Mouse (Mus musculus) MN1 (cell line): ENCODE measurements at regions not wholly inside any gene's neighbourhood (a gene's known extent, or its start where the extent isn't known, plus 50 kb on each side); places are given as distances from the start of the nearest gene placed in this dataset.

Experiments
- DNase-seq: peaks from one replicate; pipeline ENCODE4 v3.0.0-alpha.2; 2016; ENCODE audit warnings: low spot score

GRCm38 (mm10) chr9:117870616-117871015, 169.7 kb upstream of the Azi2 start:
- no peak for DNase-seq

DNA sequence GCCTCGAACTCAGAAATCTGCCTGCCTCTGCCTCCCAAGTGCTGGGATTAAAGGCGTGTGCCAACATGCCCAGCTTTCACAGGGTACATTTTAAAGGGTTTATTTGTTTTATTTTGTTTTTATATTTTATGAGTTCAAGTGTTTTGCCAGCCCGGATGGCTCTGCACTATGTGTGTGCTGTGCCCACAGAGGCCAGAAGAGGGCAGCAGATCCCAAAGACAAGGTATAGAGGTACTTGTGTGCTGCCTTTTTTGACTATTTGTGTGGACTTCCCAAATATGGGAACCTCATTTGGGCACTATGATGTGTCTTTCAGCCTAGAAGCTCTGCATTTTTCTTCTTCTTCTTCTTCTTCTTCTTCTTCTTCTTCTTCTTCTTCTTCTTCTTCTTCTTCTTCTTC, 176.4 kb upstream of the Azi2 start:
- no peak for DNase-seq

- no peak for DNase-seq
These were observed 177.0 kb upstream of the Azi2 start for GRCm38 (mm10) chr9:117863318-117863717.

DNA sequence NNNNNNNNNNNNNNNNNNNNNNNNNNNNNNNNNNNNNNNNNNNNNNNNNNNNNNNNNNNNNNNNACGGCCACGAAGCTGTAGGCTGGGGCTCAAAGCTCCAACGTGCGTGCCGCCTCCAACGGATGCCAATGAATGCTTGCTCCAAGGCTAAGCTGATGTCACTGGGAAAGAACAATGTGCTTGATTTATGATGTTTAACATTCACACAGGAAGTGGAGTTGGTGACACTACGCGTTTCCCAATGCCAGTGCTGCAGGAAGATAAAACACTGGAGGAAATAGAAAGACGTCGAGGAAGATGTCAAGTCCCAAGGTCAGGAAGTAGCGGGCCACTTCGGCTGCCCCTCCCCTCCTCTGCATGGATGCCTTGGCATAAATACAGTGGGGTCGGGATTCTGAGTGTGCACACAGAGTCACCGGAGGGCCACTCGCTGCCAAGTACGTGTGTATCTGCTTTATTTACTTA, 180.7 kb upstream of the Azi2 start:
- no peak for DNase-seq

GRCm38 (mm10) chr9:117843531-117843930, 196.8 kb upstream of the Azi2 start:
- DNase-seq, result no peak

DNA sequence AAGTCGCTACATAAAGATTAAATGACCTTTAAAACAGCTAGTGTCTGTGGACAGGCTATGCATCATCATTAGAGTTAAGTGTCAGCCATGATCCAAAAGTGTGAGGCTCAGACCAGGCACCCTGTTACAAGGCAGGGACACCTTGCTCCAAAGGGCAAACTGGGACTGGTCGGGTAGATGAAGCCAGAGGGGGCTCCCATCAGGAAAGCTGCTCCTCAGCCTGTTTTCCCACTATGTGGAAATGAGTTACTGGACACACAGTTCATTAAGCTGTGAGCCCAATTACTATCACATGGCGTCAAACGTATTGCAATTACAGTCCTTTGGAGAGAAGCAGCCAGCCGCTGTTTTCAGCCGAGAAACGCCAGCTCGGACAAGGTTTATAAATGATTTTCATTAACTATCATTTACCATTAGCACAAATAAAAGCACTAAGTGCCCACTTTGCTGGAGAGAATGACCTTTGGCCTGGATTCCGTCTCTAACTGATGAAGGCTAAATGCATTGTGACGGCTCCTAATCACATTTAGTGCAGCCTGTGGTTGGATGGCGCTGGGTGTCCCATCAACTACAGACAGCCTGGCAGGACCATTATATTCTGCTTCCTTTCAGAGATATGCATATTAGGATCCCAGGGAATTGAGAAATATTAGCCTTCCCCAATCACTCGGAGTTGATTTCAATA, 203.5 kb upstream of the Azi2 start:
- DNase-seq, result peak; percentile 24

DNA sequence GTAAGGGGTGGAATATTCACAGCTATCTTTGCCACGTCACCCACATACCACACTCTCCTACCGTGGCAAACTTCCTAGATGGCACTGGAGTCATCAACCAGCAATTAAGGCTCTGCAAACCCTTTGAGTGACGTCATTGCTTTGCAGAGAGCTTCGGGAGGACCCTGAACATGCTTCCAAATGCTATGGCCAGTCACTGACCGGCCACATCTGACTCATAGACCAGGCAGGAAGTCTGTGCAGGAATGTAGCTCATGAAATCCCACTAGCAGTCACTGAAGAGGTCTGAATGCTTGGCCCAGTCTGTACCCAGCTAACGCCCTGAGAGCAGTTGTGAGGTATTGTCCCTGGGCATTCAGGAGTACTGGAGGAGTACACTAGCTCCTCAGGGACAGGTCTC, 203.9 kb upstream of the Rbms3 start:
- peak; percentile 8 for DNase-seq

GRCm38 (mm10) chr9:117814661-117815060, 184.9 kb upstream of the Rbms3 start:
- DNase-seq, result no peak

GRCm38 (mm10) chr9:117813216-117813615, 183.5 kb upstream of the Rbms3 start:
- peak; percentile 18 for DNase-seq

DNA sequence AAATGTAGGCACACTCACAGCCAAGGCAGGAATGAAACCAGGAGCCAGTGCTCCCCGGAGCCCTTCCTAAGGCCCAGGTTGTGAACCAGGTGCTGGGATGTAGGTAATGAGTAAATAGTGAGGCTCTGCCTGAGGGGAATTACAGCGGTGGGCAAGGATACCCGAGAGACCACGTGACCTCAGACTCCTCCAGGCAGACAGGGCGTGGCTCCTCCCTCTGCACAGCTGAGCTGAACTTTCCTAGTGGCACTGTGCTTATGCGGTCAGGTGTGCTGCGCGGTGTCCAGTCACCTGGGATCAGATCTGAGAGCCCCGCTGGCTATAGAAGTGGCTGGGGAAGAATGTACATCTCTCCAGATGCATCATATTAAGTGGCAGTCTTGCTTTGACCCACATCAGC, 176.1 kb upstream of the Rbms3 start:
- DNase-seq, result no peak

DNA sequence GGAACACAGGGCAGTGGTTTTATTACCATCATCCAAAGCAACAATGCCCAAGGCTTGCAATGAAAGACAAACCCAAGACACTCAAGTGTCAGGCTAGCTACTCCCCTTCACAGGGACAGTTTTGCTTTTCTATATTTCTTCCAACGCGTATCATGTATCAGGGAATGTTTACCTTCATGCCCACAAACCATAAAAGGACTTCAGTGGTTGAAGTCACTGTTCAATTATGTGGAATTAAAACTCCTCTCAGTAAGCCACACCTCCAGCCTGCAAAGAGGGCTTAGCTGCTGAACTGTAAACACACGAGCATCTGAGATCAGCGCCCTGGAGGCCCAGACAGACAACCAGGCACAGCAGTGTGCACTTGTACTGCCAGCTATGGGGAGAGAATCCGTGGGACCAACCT, 154.5 kb upstream of the Rbms3 start:
- DNase-seq, result no peak

DNA sequence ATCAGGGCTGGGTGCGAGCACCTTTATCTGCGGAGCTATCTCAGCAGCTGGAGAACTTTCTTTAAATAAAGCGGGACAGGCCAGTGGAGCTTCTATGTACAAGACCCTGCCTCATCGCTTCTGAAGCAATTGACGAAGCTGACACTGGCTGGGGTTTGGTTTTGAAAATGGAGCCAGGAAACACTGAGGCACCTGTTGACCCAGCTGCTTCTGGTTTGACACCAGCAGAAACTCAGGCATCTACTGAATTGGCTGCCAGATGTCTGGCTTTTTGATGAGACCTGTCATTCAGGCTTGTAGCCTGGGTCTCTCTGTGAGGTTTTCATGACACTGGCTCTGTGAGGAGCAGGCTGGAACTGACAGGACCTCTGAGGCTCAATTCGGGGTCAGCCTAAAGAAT, 124.9 kb upstream of the Rbms3 start:
- no peak for DNase-seq

GRCm38 (mm10) chr9:117753466-117753865, 123.8 kb upstream of the Rbms3 start:
- no peak for DNase-seq

DNA sequence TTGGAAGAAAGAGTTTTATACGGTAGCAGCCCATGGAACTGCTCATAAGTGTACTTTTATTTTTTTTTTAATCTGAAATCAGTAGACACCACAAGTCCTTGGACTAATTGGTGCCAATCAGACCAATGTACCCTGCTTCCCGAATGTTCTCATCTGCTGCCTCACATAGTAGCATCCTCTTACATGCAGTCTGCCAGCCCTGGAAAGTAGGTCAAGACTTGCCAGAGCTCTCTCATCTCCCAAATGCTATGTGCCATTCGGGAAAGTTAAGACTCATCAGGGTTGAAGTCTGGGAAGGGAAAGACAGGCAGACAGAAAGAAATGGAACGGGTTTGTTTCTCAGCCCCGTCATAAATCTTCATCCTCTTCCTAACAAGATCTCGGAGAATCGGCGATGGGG, 115.2 kb upstream of the Rbms3 start:
- DNase-seq, result no peak

DNA sequence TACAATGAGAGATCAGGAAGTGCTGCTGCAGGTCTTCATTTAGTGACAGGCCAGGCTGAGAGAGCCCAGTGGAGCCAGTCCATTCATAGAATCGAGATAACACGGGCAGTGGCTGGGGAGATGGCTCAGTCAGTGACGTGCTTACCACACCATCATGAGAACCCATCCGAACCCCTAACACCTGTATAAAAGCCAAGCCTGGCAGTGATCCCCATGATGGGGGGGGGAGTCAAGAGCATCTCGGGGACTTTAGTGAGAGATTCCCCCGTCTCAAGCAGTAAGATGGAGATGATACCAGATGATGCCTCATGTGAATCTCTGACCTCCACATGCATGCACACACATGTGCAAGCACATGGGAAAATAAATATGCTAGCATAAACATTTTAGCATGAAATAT, 99.7 kb upstream of the Rbms3 start:
- DNase-seq, result no peak

GRCm38 (mm10) chr9:117720161-117720598, 90.5 kb upstream of the Rbms3 start:
- no peak for DNase-seq

GRCm38 (mm10) chr9:117717346-117717745, 87.6 kb upstream of the Rbms3 start:
- no peak for DNase-seq

DNA sequence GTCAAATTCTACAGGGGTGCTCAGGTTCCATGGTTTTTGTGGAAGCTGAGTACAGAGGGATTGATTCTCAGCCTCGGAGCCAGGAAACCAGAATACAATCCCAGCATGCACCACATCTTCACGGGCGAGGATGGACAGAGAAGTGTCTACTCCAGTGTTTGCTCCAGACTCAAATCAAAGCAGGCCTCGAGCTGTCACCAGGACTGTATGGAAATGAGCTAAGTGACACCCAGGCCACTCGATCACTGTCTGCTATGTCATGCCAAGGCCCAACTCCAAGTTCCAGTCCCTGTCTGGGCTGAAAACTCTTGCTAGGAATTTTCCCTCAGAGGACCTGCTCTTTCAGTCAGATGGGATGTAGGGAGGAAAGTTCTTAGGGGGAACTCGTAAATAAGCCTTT, 86.8 kb upstream of the Rbms3 start:
- no peak for DNase-seq

GRCm38 (mm10) chr9:117714741-117715675, 85.3 kb upstream of the Rbms3 start:
- no peak for DNase-seq

DNA sequence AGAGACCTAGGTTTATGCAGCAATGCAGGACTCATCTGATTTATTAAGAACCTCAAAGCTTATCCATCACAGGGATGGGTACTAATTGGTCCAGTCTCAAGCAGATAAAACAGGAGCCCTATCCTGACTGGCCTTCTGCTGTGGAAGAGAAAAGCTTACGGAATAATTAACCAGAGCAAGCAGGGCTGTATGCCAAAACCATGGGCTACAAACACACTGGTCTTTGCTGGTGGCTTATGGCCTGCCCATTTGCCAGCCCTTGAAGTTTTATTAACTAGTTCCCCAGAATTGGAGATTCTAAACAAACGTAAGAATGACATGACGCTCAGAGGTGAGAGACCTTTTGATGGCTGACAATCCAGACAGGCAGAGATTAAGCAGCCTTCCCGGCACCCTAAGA, 83.4 kb upstream of the Rbms3 start:
- DNase-seq, result no peak

DNA sequence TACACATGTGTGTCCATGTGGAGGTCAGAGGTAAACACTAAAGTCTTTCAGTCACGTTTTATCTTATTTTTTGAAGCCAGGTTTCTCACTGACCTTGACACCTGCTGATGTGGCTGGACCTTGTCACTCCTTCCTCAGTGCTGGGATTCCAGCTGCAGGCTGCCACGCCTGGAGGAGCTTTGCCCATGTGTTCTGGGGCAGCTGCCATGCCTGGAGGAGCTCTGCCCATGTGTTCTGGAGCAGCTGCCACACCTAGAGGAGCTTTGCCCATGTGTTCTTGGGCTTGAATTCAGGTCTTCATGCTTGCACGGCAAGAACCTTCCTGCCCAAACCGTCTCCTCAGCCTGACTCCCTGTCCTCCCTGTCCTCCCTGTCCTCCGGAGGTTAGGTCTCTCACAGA, 82.1 kb upstream of the Rbms3 start:
- no peak for DNase-seq

DNA sequence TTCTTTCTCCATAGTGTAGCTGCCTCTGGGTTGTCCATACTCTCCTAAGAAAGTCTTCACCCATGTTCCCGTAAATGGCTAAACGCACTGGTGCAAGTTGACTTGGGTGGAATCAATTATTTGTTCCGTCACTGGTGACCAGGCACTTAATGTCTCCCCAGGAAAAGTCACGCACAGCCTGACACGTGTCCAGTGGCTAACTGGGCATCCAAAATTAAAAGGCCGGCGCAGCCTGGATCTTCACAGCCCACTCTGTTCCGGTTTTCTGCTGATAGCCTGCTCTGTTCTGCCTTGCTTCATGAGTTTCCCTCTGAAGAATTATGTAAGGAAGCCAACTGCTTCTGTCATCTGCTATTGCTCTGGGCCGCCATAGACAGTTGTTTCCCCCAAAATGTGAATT, 81.3 kb upstream of the Rbms3 start:
- DNase-seq, result no peak

- DNase-seq, result no peak
These were observed 80.0 kb upstream of the Rbms3 start for GRCm38 (mm10) chr9:117709677-117710076.
